Mouse (Mus musculus) gastrocnemius, postnatal 36 days (tissue): ENCODE measurements around the gene Rgs9. TPM values are rescaled to one million over a fixed set of nuclear protein-coding genes. Genes with fewer than 3 reads are reported as not detected.

Experiments used
- DNase-seq, 2 experiments: peaks; one replicate each; pipeline ENCODE4 v3.0.0; 2022
- intact Hi-C: fragments of 180-260 bp; cut with DNase I; formaldehyde crosslinking; loops from one replicate; pipeline ENCODE4 v1.15.1; 2025
- total RNA-seq, 2 experiments: library from RNA; stranded (reverse); gene quantifications; 2 replicates each; pipeline ENCODE4 v1.2.3; 2021

Rgs9 gene
- total RNA-seq, 2 experiments from 2014 or later, result not detected

DNA sequence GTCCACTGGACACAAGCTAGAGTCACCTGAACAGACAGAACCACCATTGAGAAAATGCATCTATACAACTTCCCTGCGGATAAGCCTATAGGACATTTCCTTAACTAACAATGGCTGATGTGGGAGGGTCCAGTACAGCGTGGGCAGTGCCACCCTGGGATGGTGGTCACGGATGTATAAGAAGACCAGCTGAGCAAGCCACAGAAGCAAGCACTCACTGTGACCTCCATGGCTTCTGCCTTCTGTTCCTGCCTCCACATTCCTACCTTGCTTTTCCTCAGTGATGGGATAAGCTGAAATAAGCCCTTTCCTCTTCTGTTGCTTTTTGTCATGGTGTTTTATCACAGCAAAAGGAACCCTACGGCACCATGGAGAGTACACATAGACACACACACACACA lies 47.4 kb downstream of the Rgs9 start:
- intact Hi-C loops, result no loop called here
- DNase-seq, result no peak

DNA sequence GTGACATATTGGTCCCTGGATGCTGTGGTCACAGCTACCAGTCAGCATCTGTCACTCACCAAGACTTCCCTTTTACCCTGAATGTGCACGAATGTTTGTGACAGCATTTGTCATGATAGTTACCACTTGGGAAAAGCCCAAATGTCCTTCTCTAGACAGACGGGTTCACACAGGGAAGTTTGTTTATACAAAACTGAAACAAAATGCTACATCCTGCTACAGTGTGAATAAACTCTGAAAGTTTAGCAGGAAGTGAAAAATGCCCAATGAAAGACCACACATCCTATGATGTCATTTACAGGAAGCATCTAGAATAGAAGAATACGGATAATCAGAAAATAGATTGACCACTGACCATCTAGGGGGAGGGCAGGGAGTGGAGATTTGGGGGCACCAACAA lies 51.0 kb downstream of the Rgs9 start:
- intact Hi-C loops, result loop anchor here (5.0 kb wide), 1 partner anchor 200 kb away; no protein-coding TSS in a partner anchor
- DNase-seq, result no peak

DNA sequence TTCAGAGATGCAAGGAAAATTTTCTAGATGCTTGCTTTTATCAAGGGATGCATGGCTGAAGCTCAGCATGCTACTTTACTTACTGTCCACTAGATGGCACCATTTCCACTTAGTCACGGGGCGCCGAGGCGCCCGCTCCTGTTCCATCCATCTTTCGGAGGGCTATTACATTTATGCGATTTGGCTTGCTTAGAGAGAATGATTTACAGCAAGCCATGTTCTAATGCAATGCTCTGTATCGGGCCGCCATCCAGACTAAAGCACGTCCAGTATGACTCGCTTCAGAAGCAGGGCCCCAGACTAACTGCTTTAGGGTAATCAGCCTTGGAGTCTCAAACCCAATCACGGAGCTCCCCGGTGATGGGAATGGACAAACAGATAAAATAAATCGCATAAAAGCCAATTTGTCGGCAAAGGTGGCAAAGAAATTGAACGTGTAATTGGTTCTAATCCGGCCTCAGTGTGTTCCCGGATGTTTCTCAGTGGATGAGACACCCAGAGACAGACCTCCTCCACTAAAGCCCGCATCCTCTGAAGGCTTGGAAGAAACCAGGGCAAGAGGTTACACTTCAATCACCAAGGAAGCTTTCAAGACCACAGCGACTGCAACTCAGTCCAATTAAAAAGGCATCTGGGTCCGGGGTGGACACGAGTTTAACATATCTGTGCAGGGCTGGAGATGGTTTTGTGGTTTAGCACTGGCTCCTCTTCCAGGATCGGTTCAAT lies 53.1 kb downstream of the Rgs9 start:
- intact Hi-C loops, result loop anchor here (5.0 kb wide), 3 partner anchors 203 to 618 kb away; no protein-coding TSS in a partner anchor
- DNase-seq, result no peak

DNA sequence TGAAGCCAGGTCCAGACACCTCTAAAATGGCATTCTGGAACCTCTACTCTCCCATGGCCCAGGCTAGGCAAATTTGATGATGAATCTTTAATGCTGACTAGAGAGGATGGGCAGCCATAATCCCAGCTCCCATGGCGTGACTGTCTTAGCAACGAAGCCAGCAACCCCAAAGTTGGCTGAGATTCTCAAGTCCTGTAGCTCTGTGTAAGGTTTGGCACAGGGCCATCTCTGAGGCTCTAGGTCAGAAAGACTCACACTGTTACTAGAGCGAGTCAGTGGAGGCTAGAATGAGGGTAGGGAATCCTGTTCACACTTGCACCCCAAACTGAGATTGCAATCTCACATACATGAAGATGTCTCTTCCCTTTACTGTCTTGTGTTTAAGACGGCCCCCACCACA lies 57.8 kb downstream of the Rgs9 start:
- intact Hi-C loops, result loop anchor here (5.0 kb wide), 2 partner anchors 347 to 622 kb away; no protein-coding TSS in a partner anchor
- no peak for DNase-seq

DNA sequence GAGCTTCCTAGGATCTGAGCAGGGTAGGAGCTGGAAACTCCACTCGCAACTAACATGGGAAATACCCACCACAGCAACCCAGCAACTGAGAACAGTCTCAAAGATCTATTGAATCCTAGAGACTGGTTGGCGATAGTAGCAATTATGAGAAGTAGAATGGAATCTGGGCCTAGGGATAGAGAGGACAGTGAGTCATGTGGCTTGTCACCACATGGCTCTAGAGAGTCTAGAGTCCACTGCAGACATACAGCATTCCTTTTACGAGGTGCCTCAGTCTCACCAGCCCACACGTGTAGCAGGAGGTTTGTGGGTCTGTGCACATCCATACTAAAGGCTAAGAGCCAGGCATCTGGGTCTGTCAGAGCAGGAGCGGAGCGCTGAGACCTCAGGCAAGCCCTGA lies 59.3 kb downstream of the Rgs9 start:
- DNase-seq, result no peak
- intact Hi-C loops, result no loop called here

DNA sequence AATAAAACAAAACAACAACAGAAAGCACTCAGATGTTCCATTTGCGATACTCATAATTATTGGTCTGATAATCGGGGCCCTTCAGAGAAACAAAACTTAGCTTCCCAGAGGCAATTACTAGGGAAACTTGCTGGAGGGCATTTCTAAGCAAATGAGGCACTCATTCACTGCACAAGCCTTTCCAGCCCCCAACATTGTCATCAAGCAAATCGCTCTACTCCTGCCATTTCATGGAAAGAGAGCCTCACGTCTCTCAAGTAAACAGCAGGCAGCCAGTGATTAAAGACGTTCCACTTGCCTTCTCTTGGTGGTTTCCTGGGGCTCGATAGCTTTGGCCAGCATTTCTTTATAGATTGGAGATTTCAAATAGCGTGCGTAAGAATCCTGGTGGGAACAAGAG lies 60.1 kb downstream of the Rgs9 start:
- intact Hi-C loops, result no loop called here
- DNase-seq, result no peak

DNA sequence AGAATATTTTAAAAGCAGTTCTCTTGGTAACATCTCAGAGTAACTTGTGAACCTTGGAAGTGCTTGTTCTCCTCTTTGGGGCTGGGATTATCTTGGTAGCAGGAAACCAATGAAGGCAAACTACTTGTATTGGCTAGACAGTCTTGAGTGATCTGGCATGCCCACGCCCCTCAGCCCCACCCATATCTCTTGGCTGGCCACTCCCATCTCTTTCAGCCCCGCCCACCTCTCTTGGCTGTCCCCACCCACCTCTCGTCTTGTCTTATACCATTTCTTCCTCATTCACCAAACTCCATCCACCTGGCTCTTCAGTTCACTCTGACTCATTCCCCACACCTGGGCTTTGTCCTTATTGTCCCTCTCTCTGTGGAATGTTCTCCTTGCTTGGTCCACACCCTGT lies 64.3 kb downstream of the Rgs9 start:
- no peak for DNase-seq
- intact Hi-C loops, result no loop called here

DNA sequence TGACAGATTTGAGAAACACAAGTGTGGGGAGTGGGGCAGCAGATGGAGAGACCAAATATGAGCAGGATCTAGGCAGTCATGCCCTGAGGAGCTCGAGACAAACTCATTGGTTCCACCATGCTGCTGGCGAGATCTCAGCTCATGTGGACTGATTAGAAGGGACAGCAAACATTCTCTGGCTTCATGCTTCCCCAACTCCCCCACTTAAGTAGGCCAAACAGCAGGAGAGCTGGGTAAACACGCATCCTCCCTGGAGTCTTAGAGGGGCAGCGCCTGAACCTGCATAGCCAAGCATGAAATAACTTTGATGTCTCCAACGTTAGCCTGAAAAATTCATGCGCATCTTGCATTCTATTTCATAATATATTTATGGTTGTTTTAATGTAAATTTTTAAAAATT lies 65.1 kb downstream of the Rgs9 start:
- intact Hi-C loops, result no loop called here
- DNase-seq, result no peak

DNA sequence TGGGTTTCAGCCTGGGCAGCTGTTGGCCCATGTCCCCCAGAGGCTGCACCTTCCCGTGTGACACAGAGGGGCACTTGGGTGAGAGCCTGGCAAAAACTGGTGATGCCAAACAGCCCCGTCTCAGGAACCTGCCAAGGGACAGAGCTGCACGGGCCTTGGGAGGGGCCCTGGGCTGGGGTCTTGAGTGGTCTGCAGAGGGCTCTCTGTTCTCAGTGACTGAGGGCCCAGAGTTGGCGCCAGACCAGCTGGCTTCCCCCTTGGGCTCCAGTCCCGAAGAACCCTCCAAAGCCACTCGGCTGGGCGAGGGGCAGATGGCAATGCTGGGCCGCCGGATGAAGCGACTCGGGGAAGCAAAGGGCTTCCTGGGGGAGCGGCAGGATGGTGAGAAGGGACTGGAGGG lies 70.8 kb downstream of the Rgs9 start:
- no peak for DNase-seq
- intact Hi-C loops, result no loop called here

DNA sequence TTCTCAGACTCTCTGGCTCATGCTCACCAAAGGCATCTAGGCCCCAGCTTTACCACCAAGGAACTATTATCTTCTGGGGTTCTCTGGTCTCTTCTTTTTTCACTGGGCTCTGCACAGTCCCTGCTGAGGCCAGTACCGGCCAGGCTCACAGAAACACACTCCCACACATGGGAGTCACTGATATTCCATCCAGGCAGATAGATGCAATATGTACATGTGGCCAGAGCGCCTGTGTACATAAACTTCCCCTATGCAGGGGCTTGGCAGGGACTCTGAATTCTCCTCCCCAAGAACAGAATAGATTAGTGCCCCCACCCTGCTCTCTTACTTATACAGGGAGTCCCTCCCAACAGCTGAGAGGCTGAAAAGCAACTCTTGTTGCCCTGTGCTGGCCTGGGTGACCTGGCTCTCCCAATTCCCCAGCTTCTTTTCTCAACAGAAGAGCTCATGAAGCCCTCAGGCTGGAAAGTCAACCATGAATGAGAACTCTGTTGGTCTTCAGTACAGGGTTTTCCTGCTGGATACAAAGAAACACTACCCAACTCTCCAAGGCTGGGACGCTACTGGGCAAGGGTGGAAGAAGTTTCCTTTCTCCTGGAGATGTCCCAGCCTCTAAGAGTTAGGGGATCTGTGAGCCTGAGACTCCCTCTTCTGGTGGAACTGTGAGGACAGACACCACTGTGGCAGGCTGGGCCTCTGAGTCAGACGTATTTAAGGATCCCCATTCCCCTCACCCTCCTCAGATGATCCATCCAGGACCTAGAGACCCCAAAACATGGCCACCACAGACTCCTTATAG lies 76.5 kb downstream of the Rgs9 start:
- no peak for DNase-seq
- intact Hi-C loops, result no loop called here

DNA sequence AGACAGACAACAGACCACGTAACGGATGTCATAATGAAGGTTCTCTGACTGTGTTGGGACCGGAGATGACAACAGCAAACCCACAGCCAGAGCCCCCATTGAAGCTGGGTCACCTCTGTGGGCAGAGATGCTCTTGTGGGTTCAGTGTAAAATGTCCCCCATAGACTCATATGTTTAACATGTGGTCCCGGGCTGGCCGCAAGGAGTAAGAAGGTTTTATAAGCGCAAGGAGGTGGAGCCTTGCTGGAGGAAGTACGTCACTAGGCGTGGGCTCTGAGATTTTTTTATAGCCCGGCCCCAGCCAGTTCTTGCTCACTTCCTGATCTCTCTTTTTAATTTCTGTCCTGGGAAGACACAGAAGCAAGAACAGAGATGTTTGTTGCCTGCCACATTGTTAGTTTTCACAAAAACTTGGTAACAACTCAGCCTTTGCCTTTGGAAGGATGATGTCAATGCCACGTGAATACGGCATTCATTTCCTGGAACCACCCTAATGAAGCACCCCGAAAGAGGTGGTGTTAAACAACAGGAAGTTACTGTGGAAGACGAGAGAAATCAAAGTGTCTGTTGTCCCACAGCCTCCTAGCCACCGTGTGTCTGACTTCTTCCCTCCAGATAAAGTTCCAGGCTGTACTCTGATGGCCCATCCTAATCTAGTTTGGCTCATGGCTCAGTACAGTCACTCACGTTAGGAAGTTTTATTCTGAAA lies 79.1 kb downstream of the Rgs9 start:
- no peak for DNase-seq
- intact Hi-C loops, result no loop called here

DNA sequence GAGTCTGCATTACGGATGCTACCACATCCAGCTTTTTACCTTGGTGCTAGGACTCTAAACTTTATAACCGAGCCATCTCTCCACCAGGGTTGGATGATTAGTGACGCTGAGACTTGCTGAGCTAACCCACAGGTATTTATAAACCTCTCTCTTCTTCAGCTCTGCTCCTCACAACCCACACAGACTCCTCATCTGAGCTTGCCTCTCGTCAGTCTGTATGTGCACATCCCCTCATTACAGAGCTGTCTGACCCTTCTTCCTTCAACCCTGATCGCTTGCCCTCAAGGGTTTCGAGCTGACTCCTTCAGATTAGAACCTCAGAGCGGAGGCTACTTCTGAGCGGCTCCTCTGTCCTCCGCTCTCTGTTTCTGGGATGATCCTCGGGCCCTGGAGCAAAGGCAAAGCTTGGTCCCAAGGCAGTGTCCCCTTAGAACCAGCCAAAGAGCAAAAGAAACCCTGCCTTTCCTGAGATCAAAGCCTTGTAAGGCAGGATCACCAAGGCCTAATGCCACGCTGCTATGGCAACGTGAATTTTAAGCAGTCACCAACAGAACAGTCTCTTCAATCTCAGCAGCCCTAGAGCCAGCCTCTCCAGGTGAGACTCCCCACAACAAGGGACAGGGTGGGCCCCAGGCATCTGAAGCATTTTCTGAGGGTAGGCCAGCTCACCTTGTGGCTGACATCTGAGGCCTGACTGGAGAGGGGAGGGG lies 79.9 kb downstream of the Rgs9 start:
- intact Hi-C loops, result no loop called here
- no peak for DNase-seq

DNA sequence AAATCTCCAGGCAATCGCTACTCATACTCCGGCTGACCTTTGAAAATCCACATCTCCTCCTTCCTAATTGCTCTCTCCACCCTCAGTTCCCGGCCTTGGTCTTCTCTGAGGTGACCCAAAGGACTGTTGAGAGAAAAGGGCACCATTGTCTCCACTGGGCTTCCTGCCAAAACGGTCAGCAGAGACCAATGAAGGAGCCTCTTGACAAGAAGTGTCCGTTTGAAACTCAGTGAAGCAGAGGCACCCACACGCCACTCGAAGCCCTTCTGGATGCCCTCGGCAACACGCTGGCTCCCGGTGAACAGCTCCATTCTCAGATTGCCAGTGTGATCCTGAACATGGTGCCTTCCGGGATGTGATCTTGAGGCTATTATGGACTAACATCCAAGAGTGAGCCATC lies 87.2 kb downstream of the Rgs9 start:
- no peak for DNase-seq
- intact Hi-C loops, result no loop called here

DNA sequence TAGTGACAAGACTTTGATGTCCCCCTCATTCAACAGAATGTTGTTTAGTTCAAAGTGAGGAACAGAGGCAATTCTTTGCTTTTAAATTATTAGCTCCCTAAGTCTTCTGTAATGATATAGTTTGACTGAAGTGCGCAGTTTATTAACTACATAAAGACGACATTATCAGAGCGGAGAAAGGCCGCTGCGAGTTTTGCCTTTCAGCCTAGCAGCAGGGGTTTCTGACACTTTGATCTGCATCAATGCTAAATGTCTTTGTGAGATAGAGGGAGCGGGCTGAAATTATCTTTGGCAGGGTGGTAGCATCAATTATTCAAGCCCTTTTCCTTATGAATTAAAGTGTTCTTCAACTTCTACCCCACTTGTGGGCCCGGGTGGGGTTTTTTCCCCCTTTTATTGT lies 87.6 kb downstream of the Rgs9 start:
- intact Hi-C loops, result no loop called here
- DNase-seq, result no peak

DNA sequence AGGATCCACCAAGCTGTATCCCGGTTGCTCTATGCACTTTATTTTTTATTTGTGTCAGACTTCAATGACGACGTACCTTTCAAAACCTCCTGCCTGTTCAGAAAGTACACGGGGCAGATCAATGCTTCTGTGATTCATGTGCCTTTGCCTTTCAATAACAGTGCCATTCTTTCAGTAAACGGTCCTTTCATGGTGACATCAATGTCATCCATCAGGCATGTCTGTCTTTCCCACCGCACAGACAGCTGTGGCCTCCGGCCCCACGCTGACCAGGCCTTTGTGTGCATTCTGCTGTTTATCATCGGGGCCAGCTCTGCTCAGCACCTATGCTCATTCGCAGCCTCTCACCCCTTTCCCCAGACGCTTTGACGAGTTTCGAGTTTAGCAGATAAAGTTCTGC lies 91.2 kb downstream of the Rgs9 start:
- intact Hi-C loops, result no loop called here
- no peak for DNase-seq

DNA sequence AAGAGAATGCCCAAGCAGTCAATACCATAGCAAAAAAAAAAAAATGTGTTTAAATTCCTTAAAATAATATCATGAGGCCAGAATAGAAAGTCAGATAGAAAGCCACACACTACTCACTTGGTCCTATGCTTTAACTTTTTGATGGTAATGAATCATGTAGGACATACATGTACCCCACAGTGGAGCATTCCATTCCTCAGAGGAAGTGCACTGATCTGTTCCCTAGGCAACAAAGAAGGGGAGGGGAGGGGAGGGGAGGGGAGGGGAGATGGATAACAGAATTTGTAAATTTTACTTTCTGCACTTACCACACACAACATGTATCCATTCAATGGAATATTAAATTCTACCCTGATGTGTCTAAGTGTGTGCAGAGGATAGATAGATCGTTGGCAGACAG lies 91.9 kb downstream of the Rgs9 start:
- DNase-seq, result no peak
- intact Hi-C loops, result no loop called here

DNA sequence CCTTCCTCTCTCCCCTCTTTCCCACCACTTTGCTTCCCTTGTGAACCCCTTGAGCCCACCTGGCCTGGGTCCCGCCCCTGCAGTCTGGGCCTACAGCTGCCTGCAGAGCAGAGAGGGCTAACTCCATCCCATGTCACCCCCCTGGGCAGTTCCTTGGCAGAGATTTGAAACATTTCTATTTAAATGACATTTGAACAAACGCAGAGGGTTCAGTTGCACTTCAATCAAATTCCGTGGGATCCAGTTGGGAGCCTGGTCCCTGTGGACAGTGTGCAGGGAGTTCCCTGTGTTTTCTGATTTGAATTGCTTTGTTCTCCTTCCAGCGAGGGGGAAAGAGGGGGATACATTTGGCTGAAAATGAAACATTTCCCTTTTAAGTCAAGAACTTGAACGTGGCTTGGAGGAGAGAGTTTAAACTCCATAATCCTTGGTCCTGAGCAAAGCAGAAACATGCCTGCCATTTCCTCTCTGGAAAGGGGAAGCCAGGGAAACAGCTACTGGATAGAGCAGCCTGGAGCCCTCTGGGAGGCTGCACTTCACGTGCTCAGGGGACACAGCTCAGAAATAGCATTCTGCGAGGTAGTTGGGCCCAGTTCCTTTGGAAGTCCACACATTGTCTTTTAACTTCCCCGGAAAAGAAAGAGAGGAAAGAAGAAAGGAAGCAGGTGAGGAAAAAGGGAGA lies 98.2 kb downstream of the Rgs9 start:
- no peak for DNase-seq
- intact Hi-C loops, result no loop called here

DNA sequence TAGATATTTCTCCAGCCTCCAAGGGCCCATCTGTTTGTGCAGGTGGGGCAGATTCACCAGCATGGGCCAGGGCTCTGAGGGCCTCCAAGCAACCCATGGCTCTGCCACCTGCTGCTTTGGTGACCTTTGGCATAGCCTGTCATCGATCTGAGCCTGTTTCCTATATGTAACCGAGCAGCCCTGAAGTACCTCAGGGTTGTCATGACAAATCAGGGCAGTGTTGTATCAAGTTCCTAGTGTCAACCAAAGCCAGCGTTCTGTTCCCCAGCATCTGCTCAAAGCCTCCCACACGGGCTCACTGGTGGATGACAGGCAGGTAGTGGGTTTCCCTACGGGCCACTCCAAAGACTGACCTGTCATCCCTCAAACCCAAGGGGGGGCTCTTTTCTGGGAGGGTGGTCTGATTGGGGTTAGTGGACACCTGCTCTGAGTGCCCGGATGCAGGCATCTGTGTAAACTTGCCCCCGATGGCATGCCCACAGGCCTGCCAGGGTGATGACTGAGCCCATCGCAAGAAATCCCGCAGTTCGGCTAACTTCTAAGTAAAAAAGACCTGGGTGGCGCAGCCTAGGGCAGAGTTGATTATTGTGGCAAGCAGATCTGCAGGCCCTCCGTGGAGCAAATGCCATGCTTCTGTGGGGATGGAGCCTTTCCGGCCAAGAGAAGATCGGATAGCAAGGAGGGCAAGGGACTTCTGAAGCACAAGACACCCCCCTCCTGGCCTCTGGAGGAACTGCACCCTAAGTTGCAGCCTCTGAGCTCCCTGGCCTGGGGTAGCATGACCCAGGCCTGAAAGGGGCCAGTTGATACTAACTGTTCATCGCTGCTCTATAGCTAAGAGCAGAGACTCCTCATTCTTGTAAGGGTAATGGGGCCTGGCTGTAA lies 105.0 kb downstream of the Rgs9 start:
- peak; percentile 51 to 68 for DNase-seq
- intact Hi-C loops, result loop anchor here (5.0 kb wide), 1 partner anchor 746 kb away; no protein-coding TSS in a partner anchor

DNA sequence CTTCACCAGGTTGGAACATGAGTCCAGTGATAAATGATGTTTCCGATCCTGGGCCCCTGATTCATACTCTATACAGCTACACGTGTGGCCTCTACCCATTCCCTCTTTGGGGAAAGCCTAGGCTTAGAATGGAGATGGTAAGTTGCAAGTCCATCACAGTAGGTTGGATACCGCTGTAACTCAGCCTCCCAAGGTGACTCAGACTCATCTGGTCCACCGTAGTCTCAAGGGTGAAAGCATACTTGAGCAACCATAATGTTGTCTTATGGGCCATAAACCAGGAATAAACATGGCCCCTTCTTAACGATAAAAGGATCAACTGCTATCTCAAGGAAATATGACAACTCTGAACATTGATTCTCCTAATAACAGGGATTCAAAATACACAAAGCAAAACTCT lies 109.7 kb downstream of the Rgs9 start:
- intact Hi-C loops, result no loop called here
- no peak for DNase-seq
